Mouse (Mus musculus): ENCODE measurements at regions not wholly inside any gene's neighbourhood (a gene's known extent, or its start where the extent isn't known, plus 50 kb on each side); places are given as distances from the start of the nearest gene placed in this dataset.

DNA sequence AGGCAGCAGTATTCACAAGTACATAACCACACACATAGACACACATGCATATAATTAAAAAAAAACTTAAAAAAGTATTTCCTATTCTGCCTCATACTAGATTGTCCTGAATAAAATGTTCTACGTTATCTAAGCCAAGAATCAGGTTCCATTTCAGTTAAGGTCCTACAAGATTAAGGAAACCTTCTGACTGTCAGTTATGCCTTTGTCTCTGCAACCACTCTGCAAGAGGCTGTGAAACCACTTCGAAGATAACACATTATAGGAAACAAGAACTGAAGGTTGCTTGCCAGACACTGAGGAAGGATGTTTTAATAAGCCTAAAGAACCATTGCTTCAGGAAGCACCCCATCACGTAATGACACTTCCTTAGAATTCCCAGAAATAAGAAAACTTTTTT, 385.9 kb downstream of the Gm16223 start:
- H3K27me3 ChIP-seq (ENCODE audit: control insufficient read depth, insufficient read depth, low read length), result no peaks in the 10 kb centered on the region
- no peak overlapping the region for H3K4me2 ChIP-seq (replicated peaks; ENCODE audit: low read depth, low read length)
- H3K9ac ChIP-seq (ENCODE audit: low read depth, low read length), result no peak overlapping the region
- H3K36me3 ChIP-seq (ENCODE audit: control insufficient read depth, insufficient read depth, low read length), result no peaks in the 10 kb centered on the region
- H3K9me3 ChIP-seq (ENCODE audit: control insufficient read depth, low read length), result no peaks in the 10 kb centered on the region
- WGBS, result 78% methylated on average over 3 of the region's 3 CpGs
- ATAC-seq (ENCODE audit: low FRiP score) (no peak), DNase-seq (ENCODE audit: low spot score) (no peak)
- no peak overlapping the region for H3K27ac ChIP-seq (ENCODE audit: low read depth, low read length)
- H3K4me1 ChIP-seq (replicated peaks; ENCODE audit: control insufficient read depth, insufficient read depth, low read length), result no peaks in the 10 kb centered on the region
- H3K4me3 ChIP-seq (ENCODE audit: low read depth, low read length), result no peak overlapping the region

DNA sequence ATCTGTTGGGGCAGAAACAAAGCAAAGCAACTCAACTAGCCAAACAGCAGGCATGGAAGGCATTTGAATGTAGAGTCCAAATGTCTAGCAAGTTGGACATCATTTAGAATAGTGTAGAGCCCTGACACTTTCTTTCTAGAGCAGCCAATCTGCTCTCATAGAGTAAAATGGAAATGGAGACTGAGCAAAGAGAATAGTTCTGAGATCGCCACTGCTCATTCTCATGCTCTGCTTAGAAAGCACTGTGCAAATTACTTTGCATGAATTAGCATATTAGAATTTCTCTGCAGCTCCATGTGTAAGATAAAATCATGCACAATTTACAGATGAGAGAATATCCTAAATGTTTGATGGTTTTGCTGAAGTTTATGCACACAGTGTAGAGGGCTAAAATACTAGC, 393.4 kb downstream of the Gm16223 start:
- Histone ChIP-seq H3K36me3 (ENCODE audit: control insufficient read depth, insufficient read depth, low read length) (no peaks in the 10 kb centered on the region), H3K9me3 (ENCODE audit: control insufficient read depth, low read length) (no peaks in the 10 kb centered on the region), H3K4me1 (replicated peaks; ENCODE audit: control insufficient read depth, insufficient read depth, low read length) (no peaks in the 10 kb centered on the region), H3K27me3 (ENCODE audit: control insufficient read depth, insufficient read depth, low read length) (no peaks in the 10 kb centered on the region), H3K9ac (ENCODE audit: low read depth, low read length) (no peak overlapping the region), H3K4me2 (replicated peaks; ENCODE audit: low read depth, low read length) (no peak overlapping the region), H3K4me3 (ENCODE audit: low read depth, low read length) (no peak overlapping the region), H3K27ac (ENCODE audit: low read depth, low read length) (no peak overlapping the region)
- no peak for ATAC-seq (ENCODE audit: low FRiP score)
- no peak for DNase-seq (ENCODE audit: low spot score)
- WGBS, result 92% methylated on average over 1 of the region's 1 CpGs

DNA sequence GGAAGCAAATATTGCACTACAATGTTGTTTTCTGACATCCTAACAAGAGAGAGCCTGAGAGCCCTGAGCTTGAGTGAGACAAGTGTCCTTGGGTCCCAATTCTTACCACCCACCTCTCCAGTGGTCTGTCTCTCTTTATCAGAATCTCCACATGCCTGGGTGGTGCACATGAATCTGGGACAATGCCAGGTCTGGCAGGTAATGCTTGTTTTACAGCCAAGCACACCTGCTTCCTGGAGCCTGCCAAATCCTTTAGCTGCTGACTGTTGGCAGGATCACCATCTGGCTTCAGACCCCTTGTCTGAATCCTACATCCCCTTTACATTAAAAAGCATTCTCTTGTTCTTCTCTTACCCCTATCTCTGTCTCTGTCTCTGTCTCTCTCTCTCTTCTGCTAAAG, 397.1 kb downstream of the Gm16223 start:
- DNase-seq (ENCODE audit: low spot score) (no peak), ATAC-seq (ENCODE audit: low FRiP score) (no peak)
- Histone ChIP-seq H3K27me3 (ENCODE audit: control insufficient read depth, insufficient read depth, low read length) (no peaks in the 10 kb centered on the region), H3K4me1 (replicated peaks; ENCODE audit: control insufficient read depth, insufficient read depth, low read length) (no peaks in the 10 kb centered on the region), H3K27ac (ENCODE audit: low read depth, low read length) (no peak overlapping the region), H3K4me3 (ENCODE audit: low read depth, low read length) (no peak overlapping the region), H3K36me3 (ENCODE audit: control insufficient read depth, insufficient read depth, low read length) (no peaks in the 10 kb centered on the region), H3K9me3 (ENCODE audit: control insufficient read depth, low read length) (no peaks in the 10 kb centered on the region), H3K4me2 (replicated peaks; ENCODE audit: low read depth, low read length) (no peak overlapping the region), H3K9ac (ENCODE audit: low read depth, low read length) (no peak overlapping the region)

DNA sequence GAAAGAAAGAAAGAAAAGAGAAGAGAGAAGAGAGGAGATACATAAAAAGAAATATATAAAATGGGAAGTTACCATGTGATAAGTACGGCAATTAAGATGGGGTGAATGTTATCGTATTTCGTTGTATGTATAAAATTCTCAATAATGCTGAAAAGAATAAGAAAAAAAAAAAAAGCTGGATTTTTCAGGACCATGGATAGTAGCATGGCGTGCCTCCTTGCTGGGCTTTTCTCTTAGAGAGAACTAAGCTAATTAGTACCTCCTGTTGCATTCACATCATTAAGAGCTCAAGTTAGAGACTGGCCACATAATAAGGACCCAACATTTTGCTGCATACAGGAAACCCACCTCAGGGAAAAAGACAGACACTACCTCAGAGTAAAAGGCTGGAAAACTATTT, 405.7 kb downstream of the Gm16223 start:
- no peak overlapping the region for H3K4me2 ChIP-seq (replicated peaks; ENCODE audit: low read depth, low read length)
- no peaks in the 10 kb centered on the region for H3K4me1 ChIP-seq (replicated peaks; ENCODE audit: control insufficient read depth, insufficient read depth, low read length)
- H3K4me3 ChIP-seq (ENCODE audit: low read depth, low read length), result no peak overlapping the region
- ATAC-seq (ENCODE audit: low FRiP score) (no peak), DNase-seq (ENCODE audit: low spot score) (no peak)
- H3K9ac ChIP-seq (ENCODE audit: low read depth, low read length), result no peak overlapping the region
- no peaks in the 10 kb centered on the region for H3K36me3 ChIP-seq (ENCODE audit: control insufficient read depth, insufficient read depth, low read length)
- no peaks in the 10 kb centered on the region for H3K9me3 ChIP-seq (ENCODE audit: control insufficient read depth, low read length)
- H3K27ac ChIP-seq (ENCODE audit: low read depth, low read length), result no peak overlapping the region
- no peaks in the 10 kb centered on the region for H3K27me3 ChIP-seq (ENCODE audit: control insufficient read depth, insufficient read depth, low read length)
- 85% methylated on average over 4 of the region's 4 CpGs for WGBS

DNA sequence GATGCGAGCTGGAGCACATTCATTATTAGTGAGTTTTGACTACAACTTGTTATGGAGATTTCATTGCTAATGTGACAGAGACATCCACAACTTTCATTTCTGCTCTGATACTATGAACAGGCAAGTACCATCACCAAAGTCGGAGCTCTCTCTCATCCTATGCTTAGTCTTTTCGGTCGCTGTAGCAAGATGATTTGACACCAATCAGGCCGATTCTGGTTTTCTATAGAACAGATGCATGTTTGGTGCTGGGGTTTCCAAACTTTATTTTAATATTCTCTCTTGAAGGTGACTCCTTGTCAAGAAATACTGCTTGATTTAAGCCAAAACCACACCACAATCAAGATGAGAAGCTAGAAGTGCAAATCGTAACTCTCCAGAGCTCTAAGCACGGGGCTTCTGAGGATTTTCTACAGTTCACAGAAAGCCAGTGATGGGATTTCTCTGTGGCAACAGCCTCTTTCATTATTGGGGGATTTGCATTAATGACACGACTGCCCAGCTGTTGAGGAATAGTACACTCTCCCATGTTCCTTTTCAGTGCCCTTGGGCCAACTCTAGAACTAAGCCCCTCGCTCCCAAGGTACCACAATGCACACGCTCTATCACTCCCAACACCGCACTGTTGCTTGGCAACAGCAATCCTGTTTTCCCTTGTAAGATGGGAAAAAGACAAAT, 434.5 kb downstream of the Gm16223 start:
- Histone ChIP-seq H3K9ac (ENCODE audit: low read depth, low read length) (no peak overlapping the region), H3K27ac (ENCODE audit: low read depth, low read length) (no peak overlapping the region), H3K9me3 (ENCODE audit: control insufficient read depth, low read length) (no peaks in the 10 kb centered on the region), H3K4me3 (ENCODE audit: low read depth, low read length) (no peak overlapping the region), H3K27me3 (ENCODE audit: control insufficient read depth, insufficient read depth, low read length) (no peaks in the 10 kb centered on the region), H3K4me2 (replicated peaks; ENCODE audit: low read depth, low read length) (no peak overlapping the region), H3K4me1 (replicated peaks; ENCODE audit: control insufficient read depth, insufficient read depth, low read length) (no peaks in the 10 kb centered on the region), H3K36me3 (ENCODE audit: control insufficient read depth, insufficient read depth, low read length) (no peaks in the 10 kb centered on the region)
- DNase-seq (ENCODE audit: low spot score), result no peak
- WGBS, result 89% methylated on average over 11 of the region's 11 CpGs
- ATAC-seq (ENCODE audit: low FRiP score), result no peak

DNA sequence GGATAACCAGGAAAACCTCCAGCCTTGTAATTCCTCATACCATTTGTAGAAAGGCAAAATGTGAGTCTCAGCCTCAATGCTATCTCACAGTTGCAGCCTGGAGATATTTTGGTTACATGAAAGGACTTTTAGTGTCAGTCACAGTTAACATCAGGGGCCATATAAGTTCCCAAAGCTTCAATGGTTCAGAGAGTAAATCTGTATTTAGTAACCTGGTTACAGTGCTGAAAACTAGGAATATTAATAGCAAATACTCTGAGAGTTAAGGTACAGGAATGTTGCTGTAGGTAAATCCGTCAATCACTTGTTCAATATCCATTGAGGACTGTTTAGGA, 435.0 kb downstream of the Gm16223 start:
- no peak overlapping the region for H3K4me2 ChIP-seq (replicated peaks; ENCODE audit: low read depth, low read length)
- H3K4me1 ChIP-seq (replicated peaks; ENCODE audit: control insufficient read depth, insufficient read depth, low read length), result no peaks in the 10 kb centered on the region
- WGBS, result 94% methylated on average over 1 of the region's 1 CpGs
- no peak overlapping the region for H3K9ac ChIP-seq (ENCODE audit: low read depth, low read length)
- no peaks in the 10 kb centered on the region for H3K27me3 ChIP-seq (ENCODE audit: control insufficient read depth, insufficient read depth, low read length)
- ATAC-seq (ENCODE audit: low FRiP score) (no peak), DNase-seq (ENCODE audit: low spot score) (no peak)
- H3K4me3 ChIP-seq (ENCODE audit: low read depth, low read length), result no peak overlapping the region
- H3K27ac ChIP-seq (ENCODE audit: low read depth, low read length), result no peak overlapping the region
- no peaks in the 10 kb centered on the region for H3K36me3 ChIP-seq (ENCODE audit: control insufficient read depth, insufficient read depth, low read length)
- no peaks in the 10 kb centered on the region for H3K9me3 ChIP-seq (ENCODE audit: control insufficient read depth, low read length)

DNA sequence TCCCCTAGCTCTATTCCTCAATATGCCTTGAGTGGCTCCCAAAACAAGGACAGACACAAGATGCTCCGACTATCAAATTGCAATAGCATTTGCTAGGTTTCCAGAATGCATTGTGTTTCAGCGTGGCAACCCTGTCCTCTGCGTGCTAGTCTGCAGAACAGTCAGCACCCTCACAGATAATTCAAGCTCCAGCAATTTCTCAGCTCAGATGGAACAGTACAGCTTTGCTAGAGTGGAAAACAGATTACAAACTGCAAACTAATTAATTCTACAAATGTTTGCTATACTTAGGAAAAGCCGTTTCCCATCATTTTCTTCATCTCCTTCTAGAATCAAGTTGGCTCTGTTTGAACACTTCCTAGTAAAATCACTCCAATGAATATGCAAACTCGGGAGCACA, 441.4 kb downstream of the Gm16223 start:
- H3K4me2 ChIP-seq (replicated peaks; ENCODE audit: low read depth, low read length), result no peak overlapping the region
- no peak overlapping the region for H3K9ac ChIP-seq (ENCODE audit: low read depth, low read length)
- DNase-seq (ENCODE audit: low spot score), result no peak
- H3K4me1 ChIP-seq (replicated peaks; ENCODE audit: control insufficient read depth, insufficient read depth, low read length), result no peaks in the 10 kb centered on the region
- no peaks in the 10 kb centered on the region for H3K36me3 ChIP-seq (ENCODE audit: control insufficient read depth, insufficient read depth, low read length)
- no peak overlapping the region for H3K4me3 ChIP-seq (ENCODE audit: low read depth, low read length)
- ATAC-seq (ENCODE audit: low FRiP score), result no peak
- no peak overlapping the region for H3K27ac ChIP-seq (ENCODE audit: low read depth, low read length)
- H3K27me3 ChIP-seq (ENCODE audit: control insufficient read depth, insufficient read depth, low read length), result no peaks in the 10 kb centered on the region
- 82% methylated on average over 5 of the region's 5 CpGs for WGBS
- no peaks in the 10 kb centered on the region for H3K9me3 ChIP-seq (ENCODE audit: control insufficient read depth, low read length)

DNA sequence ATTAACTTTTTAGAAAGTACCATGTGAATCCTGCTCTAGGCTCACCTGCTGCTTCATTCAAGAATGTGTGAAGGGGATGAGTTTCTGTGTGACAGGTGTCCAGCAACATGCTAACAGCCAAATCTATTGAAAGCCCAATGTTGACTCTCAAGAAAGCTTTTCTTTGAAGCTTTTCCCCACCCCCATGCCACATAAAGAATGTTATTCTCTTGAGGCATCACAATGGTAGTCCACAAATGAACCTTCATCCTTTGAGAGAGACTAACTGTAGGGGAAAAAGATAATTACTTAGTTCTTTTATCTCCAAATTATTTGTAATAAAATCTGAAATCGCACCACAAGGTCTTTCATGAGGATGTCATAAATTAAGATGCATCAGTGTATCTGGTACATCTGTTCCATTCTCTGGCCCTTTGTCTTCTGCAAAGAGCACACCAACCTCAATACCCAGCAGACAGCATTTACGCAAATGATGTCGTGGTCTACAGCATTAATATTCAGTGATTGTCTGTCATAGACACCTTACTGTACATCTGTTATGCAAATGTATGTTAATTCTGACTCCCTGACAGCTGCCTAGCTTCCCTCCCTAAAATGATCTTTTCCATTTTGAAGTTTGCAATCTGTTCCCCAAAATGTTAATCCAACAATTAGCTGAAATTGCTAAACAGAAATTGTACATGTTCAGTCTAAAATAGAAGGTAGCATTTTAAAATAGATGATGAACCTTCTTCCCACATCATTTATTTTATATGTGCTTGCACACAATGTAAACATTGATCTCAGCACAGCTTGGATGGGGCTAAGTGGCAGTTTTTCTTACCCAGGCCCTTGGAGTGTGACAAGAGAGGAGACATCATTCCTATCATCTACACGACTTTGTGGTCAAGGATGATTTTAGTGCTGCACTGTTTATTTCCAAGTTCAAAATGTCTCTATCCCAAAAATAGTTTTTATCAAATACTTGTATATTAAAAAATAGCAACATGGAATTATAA, 455.7 kb downstream of the Gm16223 start:
- no peaks in the 10 kb centered on the region for H3K27me3 ChIP-seq (ENCODE audit: control insufficient read depth, insufficient read depth, low read length)
- ATAC-seq (ENCODE audit: low FRiP score) (peak; percentile 90), DNase-seq (ENCODE audit: low spot score) (no peak)
- H3K4me2 ChIP-seq (replicated peaks; ENCODE audit: low read depth, low read length), result no peak overlapping the region
- no peaks in the 10 kb centered on the region for H3K4me1 ChIP-seq (replicated peaks; ENCODE audit: control insufficient read depth, insufficient read depth, low read length)
- 67% methylated on average over 4 of the region's 4 CpGs for WGBS
- no peak overlapping the region for H3K27ac ChIP-seq (ENCODE audit: low read depth, low read length)
- no peak overlapping the region for H3K4me3 ChIP-seq (ENCODE audit: low read depth, low read length)
- no peaks in the 10 kb centered on the region for H3K36me3 ChIP-seq (ENCODE audit: control insufficient read depth, insufficient read depth, low read length)
- H3K9ac ChIP-seq (ENCODE audit: low read depth, low read length), result no peak overlapping the region
- H3K9me3 ChIP-seq (ENCODE audit: control insufficient read depth, low read length), result no peaks in the 10 kb centered on the region

DNA sequence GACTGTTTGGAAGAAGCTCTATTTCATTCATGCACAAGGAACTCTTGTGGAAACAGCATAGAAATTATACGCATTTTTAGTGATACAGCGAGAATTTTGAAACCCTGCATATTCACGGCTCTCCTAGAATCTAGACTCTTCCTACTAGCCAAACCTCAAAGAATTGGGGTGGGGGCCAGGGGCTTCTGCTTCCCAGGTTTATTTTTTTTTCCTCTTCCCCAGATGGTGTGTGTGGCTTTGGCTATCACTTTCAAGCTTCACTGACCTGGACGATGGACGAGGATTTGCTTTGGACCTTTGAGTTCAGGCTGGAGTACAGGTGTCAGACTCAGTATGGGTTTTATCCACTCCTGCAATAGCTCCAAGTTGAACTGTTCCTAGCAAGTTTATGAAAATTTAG, 457.7 kb downstream of the Gm16223 start:
- Histone ChIP-seq H3K9me3 (ENCODE audit: control insufficient read depth, low read length) (no peaks in the 10 kb centered on the region), H3K4me2 (replicated peaks; ENCODE audit: low read depth, low read length) (no peak overlapping the region), H3K36me3 (ENCODE audit: control insufficient read depth, insufficient read depth, low read length) (no peaks in the 10 kb centered on the region), H3K27ac (ENCODE audit: low read depth, low read length) (no peak overlapping the region), H3K27me3 (ENCODE audit: control insufficient read depth, insufficient read depth, low read length) (no peaks in the 10 kb centered on the region), H3K4me3 (ENCODE audit: low read depth, low read length) (no peak overlapping the region), H3K4me1 (replicated peaks; ENCODE audit: control insufficient read depth, insufficient read depth, low read length) (no peaks in the 10 kb centered on the region), H3K9ac (ENCODE audit: low read depth, low read length) (no peak overlapping the region)
- DNase-seq (ENCODE audit: low spot score), result no peak
- 75% methylated on average over 5 of the region's 5 CpGs for WGBS
- ATAC-seq (ENCODE audit: low FRiP score), result no peak

Measured in hindbrain, embryonic 11.5 days (tissue).